Mouse (Mus musculus) gastrocnemius, postnatal 4 days (tissue): ENCODE results near the gene Ehd1. TPM values are rescaled to one million over a fixed set of nuclear protein-coding genes. Genes with fewer than 3 reads are reported as not detected.

Experiments used
- DNase-seq, 2 experiments: peaks; one replicate each; pipeline ENCODE4 v3.0.0; 2021 to 2022; ENCODE audit warnings: low spot score in 2 of 2, mixed read lengths in 2 of 2
- total RNA-seq, 2 experiments: library from RNA; stranded (reverse); gene quantifications; 2 replicates each; pipeline ENCODE4 v1.2.3; 2021

Ehd1 gene
- total RNA-seq, 2 experiments from 2014 or later: 91.3 to 93.9 TPM

DNA sequence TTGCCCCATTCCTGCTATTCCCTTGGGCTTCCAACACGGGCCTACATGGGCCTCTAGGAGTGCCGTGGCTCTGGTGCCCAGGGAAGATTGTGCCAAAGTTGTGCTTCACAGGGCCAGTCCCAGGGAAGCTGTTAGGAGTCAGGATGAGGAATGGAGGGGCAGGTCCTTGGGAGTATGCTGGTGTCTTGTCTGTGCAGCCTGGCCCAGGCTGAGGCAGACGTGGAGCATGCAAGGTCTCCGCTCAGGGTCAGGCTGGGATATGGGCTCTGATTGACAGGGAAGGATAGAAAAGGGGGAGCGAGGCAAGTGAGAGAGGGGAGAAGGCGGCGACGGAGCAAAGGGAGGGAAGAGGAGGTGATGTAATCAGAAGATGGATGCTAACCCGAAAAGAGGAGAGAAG is 48.2 kb downstream of the Ehd1 start:
- no peak for DNase-seq

DNA sequence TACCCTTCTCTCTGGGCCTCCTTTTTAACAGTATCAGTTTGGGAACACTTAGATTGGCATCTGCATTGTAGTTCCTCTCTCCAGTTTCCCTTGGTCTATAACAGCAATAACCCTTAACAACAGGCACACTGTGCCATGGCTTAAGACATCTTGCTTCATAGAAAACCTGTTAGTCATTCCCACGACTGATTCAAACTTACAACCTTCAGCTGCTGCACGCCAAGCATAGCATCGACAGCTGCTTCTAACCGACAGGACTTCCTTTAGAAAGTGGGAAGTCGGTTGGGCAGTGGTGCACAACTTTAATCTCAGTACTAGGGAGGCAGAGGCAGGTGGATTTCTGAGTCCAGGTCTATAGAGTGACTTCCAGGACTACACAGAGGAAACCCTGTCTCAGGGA is 54.7 kb downstream of the Ehd1 start:
- DNase-seq: no peak

DNA sequence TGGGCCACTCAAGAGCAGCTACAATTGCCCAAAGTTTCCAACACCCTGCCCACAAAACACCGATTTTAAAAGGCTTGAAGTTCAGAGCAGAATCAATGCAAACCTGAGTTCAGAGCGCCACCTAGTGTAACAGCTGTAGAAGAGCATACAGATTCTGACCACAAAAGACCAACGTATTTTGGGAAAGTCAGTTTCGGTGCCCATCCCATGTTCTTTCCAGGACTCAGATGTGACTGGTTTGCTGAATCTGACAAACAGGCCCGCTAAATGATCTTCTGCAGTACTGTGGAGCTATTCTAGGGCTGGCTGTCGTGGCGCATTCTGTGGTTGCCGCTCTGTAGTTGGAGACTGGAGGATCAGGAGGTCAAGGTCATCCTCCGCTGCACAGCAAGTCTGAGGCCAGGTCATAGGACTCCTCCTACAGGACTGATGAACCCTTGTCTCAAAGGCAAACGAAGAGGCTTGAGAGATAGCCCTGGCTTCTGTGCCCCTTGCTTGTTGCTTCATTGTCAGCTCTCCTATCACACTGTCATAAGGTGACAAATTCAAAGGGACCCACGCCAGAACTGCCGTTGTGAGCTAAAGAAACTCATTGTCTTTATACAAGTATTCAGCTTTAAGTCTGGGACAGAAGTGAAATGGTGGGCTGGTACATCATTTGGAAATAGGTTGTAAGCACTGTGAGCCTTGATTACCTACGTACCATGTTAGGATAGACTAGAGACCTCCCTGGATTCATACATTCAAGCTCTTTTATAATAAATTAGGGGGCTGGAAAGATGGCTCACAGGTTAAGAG is 55.4 kb downstream of the Ehd1 start:
- peak in 1 of 2 experiments; percentile 59 for DNase-seq

DNA sequence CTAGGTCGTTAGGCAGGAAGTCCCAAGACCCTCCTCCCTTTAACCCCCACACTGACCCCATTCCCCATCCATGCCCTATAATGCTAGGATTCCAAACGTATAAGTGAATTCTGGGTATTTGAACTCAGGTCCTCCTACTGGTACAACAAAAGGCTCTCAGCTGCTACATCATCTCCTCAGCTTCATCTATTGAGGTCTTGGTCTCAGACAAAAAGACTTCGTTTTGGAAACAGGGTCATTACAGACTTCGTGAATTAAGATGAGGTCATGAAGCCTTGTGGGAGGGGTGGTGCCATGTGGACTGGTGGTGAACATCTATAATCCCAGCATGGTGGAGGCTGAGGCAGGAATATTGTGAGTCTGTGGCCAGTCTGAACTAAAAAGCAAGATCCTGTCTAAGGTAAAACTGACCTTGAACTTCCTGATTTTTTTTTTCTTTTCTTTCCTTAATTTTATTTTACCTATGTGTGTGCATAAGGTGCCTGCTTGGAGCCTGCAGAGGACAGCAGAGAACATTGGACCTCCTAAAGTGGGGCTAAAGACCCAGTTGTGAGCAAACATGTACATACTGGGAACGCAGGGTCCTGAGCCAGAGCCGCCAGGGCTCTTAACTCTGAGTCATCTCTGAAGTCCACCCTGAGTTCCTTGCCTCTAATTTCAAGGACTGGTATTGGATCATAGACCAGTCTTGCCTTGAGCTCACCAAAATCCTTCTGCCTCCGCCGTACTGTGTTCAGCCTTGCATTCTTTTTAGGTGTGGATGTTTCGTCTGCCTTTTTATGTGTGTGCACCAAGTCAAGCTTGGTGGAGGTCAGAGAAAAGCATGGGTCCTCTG is 57.5 kb downstream of the Ehd1 start:
- DNase-seq: no peak

DNA sequence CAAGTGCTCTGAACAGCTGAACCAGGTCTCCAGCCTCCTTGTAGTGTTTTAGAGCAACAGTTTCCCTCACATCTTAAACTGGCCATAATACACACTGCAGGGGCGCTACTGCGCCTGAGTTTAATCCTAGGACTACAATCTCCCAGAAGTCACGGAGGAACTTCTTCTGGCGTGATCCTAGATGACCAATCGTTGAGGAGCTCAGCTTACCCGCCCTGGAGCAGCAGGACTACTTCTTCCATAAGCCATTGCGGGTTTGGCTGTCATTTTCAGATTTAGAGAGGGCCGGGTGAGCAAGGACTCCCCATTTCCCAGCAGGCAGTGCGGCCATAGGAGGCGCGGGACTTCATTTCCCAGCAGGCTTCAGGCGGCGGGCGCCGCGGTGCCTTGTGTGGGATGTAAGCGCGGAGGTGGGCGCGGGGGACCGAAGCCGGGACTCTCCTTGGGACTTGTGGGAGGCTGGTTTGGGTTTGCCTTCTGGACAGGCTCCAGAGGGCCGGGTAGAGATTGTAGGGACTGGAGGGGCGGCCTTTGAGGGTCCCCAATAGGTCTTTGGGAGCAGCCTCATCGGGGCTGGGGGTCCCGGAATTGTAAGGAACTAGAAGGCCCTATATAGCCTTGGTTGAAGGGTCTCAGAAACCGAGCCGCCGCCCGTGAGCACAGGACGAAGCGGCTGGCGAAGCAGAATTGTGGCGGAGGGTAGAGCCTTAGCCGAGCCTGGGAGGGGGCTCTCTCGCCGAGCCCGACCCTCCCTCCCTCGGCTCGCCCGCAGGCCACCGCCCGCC is 58.3 kb downstream of the Ehd1 start, which contains the start of gene Men1:
Gene Men1, plus strand, starts transcription at position 307 of the 785 bp plus-strand sequence.
- DNase-seq: peak; percentile 84 to 90

DNA sequence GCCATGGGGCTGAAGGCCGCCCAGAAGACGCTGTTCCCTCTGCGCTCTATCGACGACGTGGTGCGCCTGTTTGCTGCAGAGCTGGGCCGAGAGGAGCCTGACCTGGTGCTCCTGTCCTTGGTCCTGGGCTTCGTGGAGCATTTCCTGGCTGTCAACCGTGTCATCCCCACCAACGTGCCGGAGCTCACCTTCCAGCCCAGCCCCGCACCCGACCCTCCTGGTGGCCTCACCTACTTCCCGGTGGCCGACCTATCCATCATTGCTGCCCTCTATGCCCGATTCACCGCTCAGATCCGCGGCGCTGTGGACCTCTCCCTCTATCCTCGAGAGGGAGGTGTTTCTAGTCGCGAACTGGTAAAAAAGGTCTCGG is 58.9 kb downstream of the Ehd1 start:
- DNase-seq: no peak

DNA sequence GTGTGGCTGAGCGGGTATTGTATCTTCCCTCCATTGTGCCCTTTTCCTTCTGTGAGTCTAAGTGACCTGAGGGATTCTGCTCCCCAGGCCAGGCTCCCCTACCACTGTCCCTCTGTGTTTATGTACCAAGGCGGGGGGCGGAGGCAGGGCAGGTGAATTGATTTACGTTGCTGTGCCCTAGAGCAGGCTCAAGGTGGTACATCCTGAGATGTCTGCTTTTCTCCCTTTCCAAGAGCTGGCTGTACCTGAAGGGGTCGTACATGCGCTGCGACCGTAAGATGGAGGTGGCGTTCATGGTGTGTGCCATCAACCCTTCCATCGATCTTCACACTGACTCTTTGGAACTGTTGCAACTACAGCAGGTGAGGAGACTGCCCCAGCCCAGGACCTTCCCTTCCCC is 60.4 kb downstream of the Ehd1 start:
- DNase-seq: no peak

DNA sequence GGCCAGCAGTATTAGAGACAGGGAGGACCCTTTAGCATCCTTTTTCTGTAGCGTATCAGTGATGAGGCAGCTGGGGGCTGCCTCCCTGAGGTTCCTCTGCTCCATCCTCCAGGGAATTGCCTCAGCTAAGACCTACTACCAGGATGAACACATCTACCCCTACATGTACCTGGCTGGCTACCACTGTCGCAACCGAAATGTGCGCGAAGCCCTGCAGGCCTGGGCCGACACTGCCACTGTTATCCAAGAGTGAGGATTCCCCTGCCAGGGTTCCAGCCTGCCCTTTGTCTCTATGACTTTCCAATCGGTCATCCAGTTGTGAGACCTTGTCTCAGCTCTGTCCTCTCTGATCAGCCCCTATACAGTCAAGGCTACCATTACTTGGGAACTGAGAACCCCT is 61.6 kb downstream of the Ehd1 start:
- DNase-seq: no peak

DNA sequence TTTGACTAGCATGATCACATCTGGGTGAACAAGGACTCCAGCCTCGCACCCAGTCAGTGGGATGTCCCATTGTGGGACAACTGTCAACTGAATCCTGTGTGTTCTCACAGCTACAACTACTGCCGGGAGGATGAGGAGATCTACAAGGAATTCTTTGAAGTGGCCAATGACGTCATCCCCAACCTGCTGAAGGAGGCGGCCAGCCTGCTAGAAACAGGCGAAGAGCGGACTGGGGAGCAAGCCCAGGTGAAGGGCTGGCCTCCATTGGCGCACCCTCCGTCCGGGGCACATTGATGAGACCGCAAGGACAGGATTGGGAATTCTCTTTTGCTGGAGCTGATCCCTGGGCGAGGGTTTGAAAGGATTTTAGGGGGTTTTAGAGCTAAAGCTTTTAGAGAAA is 62.2 kb downstream of the Ehd1 start:
- no peak for DNase-seq

DNA sequence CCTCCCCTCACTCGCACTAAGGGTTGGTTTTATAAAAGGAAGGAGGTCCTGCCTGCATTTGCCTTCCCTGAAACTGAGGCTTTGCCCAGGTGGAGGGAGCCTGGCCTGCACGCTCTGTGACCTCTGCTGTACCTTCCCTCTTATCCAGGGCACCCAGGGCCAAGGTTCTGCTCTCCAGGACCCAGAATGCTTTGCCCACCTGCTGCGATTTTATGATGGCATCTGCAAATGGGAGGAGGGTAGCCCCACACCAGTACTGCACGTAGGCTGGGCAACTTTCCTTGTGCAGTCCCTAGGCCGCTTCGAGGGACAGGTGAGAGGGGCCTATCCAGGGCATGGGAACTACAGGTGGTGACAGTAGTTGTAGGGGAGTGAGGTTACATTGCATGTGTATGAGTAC is 62.7 kb downstream of the Ehd1 start:
- DNase-seq: no peak

DNA sequence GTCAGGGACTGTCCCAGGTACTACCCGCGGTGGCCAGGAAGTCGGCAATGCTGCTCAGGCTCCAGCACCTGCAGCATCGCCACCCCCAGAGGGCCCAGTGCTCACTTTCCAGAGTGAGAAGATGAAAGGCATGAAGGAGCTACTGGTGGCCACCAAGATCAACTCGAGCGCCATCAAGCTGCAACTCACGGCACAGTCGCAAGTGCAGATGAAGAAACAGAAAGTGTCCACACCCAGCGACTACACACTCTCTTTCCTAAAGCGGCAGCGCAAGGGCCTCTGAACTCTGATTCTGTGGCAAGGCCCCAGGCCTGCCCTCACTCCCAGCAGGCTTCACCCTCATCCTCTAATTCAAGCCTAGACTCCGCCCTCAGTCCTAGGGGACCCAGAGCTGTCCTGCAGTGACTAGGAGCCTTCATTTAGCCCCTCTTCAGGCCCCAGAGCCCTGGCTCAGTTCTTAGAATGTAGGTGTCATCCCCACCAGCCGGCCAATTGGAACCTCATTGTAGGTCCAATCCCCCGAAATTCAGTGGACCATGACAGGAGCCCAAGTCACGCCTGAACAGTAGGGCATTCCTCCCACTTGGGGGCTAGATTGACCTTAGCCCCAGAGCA is 63.5 kb downstream of the Ehd1 start:
- DNase-seq: no peak

DNA sequence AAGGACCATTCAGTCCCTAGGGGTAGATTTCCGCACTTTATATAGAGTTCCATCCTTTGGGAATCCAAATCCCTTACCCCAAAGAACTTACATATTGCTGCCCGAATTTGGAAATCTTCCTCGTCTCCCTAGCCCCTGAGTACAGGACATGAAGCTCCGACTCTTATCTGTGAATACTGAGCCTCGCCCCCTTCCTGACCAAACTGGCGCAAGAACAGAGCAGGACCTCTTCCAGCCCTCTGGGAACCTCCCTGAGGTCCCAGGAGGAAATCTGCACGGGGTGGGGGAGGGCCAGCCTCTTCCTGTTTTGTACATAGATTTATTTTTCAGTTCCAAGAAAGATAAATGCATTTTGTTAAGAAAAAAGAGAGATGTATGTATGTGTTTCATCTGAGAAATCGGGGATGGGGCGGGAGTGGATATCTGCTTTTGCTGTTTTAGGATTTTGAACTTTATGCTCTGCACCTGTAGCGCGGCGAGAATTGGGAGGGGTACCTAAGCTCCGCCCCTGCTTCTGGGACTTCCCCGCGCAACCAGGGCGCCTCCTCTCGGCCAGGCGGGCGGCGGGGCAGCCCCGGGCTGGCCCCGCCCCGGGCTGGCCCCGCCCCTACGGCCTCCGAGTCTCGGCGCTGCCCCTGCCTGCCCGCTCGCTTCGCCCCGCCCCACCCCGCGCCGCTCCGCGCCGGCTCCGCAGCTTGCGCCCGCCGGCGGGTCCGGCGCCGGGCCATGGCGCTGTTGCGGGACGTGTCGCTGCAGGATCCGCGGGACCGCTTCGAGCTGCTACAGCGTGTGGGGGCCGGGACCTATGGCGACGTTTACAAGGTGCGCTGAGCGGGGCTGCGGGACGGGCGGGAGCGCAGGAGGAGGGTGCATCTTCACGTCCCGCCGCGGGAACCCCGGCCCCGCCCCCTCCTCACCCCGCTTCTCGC is 64.3 kb downstream of the Ehd1 start, which contains the start of gene Map4k2:
Gene Map4k2, plus strand, starts transcription at position 612 of the 929 bp plus-strand sequence.
- DNase-seq: peak; percentile 56 to 85

DNA sequence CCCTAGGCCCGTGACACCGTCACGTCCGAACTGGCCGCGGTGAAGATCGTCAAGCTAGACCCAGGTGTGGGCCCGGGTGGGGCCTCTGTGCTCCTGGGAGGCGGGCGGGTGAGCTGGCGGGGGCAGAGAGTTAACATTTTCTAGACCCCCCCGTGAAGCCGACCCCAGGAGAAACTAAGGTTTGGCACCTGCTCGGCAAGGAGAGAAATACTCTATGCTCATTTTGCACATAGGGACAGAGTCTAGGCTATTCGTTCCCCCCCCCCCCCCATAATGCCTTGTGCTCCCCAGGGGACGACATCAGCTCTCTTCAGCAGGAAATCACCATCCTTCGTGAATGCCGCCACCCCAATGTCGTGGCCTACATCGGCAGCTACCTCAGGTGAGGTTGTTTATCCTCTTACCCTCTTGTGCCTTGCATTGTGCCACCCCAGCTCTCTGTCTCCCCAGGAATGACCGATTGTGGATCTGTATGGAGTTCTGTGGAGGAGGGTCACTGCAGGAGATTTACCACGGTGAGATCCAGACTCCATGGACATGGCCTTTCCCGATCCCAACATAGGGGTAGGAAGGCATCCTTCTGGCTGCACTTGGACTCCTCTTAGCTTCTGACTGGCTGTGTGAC is 65.0 kb downstream of the Ehd1 start:
- DNase-seq: no peak

DNA sequence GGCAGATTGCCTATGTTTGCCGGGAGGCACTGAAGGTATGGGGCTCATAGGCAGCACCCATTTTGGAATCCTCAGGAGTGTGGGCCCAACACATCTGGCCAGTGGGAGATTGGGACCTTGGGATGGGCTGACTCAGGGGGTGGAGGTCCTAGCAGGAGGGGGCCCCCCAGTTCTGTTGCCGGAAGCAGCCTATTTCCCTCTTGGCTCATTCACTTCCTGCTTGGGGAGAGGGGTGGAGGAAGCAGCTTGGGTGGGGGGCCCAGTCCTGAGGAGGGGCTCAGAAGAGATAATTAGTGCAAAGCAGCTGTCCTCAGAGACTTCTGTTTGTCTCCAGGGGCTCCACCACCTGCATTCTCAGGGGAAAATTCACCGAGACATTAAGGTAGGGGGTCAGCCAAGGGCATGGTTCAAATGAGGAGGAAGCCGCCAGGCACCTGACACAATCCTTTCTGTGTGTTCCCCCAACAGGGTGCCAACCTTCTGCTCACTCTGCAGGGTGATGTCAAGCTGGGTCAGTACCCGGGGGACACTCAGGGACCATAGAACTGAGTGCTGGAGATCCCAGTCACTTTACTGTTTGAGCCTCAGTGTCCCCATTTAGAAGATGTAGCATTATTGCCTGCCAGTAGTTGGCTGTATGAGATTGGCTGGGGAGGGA is 65.9 kb downstream of the Ehd1 start:
- peak in 1 of 2 experiments; percentile 8 for DNase-seq

DNA sequence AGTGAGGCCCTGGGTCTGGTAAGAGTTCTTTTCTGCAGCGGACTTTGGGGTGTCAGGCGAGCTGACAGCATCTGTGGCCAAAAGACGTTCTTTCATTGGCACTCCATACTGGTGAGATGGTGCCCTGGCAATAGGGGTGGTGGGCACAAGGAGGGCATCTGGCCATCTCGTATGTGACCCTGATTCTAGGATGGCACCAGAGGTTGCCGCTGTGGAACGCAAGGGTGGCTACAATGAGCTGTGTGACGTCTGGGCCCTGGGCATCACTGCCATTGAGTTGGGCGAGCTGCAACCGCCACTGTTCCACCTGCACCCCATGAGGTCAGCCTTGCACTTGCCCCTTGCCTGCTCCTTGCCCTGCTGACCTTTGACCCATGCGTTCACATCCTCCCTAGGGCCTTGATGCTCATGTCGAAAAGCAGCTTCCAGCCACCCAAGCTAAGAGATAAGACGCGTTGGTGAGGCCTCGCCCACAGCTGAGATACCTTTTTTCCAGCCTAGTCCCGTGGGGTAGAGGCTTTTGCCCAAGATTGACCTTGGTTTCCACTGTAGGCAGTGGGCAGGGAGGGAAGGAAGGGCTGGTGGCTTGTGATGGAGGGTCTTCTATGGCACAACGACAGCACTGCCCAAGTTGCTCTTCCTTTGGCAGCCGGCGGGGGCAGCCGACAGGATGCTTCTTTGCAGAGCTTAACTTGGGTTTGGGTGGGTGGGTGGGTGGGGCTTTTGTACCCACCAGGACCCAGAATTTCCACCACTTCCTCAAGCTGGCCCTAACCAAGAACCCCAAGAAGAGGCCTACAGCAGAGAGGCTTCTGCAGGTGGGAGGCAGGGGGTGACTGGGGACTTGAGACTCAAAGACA is 66.8 kb downstream of the Ehd1 start:
- DNase-seq: peak in 1 of 2 experiments; percentile 7

DNA sequence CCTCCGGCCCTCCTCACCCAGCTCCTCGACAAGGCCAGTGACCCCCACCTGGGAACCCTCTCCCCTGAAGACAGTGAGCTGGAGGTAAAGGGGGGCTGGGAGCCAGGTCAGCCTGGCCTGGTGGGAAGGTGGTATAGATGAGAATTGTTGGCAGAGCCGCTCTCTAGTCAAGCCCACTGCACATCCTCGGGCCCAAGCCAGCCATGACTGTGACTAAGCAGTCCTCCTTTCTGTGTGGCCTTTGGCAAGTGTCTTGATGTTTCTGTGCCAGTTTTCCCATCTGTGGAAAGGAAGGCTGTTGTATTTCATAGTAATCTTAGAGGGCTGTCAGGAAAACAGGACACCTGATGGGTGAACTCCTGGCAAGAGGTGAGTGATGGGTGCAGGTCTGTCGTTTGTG is 67.5 kb downstream of the Ehd1 start:
- peak in 1 of 2 experiments; percentile 9 for DNase-seq

DNA sequence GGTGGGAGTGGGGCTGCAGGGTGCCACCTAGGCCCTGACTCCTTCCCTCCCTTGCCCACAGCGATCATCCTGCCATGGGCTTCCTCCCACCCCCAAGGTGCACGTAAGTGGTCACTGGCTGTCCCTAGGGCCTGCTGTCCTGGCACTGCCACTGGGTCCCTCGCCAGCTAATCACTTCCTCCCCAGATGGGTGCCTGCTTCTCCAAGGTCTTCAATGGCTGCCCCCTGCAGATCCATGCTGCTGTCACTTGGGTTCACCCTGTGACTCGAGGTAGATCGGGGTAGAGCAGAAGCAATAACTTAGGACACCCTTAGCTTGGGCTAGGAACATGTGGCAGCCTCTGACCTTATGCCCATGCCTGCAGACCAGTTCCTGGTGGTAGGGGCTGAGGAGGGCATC is 69.5 kb downstream of the Ehd1 start:
- DNase-seq: no peak

DNA sequence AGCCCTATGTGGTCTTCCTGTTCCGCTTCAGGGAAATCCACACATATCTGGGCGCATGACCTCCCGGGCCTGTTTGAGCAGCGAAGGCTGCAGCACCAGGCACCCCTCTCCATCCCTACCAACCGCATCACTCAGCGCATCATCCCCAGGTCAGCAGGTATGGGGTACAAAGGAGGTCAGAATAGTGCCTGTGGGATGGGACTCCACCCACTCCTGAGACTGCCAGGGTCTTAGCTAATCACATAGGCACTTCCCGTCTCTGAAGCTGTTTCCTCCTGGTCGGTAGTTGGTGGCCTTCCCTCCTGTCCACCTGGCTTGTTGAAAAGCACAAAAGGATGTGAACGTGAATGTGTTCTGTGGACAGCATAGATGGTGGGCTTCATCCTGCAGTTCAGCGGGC is 70.1 kb downstream of the Ehd1 start:
- no peak for DNase-seq
